Mouse (Mus musculus): ENCODE results near the gene Dhx40.
"Not testable (repeated sequence)": the region's sequence is repeated elsewhere in the genome, so short reads cannot be mapped to it uniquely, and the experiment has no call there.

The Dhx40 gene

DNA sequence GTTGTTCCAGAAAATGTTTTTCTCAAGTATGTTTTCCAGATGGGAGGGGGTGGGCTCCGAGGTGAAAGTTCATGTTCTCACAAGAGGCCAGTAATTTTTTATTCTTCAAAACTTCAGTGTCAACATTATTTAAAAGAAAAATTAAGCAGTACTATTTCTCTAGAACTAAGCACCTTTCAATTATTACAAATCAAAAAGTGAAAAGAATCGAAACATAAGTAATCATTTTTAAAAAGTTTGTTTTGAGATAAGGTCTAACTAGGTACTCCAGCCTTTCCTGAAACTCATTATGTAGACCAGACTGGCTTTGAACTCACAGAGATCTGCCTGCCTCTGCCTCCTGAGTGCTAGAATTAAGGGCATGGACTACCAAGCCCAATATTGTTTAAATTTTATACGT lies 8.7 kb upstream of the Dhx40 start:
- DNase-seq, result not testable (repeated sequence)

DNA sequence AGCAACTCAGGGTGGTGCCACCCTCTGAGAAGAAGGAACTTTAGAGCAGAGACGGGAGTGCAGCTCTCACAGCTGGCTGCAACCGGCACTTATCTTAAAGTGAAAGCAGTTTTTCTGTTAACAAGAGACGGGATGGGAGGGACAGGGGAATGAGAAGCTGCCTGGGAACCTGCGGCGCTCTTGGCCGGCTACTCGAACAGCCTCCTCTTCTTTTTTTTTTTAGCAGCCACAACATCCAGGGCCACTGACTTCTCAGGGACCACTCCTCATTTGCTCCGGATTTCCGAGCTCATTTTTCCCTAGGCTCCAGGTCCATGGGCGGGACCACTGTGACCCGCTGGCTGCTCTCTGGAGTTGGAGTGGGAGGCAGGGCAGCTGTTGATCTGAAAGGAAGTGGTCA lies 6.9 kb upstream of the Dhx40 start:
- not testable (repeated sequence) for DNase-seq

DNA sequence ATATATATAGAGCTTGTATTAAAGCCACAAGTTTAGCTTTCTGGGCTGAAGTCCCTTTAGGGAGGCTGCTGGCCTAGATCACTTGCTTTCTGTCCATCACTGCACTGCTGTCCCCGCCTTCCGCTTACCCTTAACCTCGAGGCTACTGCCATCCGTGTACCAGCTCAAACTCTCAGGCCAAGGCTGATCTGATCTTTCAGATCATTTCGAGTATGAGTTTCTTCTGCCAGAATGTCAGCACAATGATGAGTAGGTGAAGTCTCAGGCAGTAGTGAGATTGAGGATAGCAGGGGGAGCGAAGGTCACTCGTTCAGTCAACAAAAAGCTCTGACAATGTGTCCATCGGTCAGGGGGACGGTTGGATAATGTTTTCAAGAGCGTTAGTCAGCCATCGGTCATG lies 5.7 kb upstream of the Dhx40 start:
- not testable (repeated sequence) for DNase-seq

DNA sequence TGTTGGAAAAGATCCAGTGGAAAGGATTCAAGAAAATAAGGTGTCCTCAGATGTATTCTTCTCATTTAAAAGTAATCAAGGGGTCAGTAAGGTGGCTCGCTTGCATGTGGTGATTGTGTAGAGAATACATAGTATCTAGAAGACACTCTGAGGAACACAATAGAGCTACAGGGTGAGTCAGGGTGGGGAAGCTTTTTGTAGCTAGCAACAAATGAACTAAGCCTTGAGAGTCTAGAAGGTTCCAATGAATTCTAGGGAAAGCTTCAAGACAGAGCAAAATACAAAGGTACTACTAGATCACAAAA lies 3.7 kb upstream of the Dhx40 start:
- no peak for DNase-seq

DNA sequence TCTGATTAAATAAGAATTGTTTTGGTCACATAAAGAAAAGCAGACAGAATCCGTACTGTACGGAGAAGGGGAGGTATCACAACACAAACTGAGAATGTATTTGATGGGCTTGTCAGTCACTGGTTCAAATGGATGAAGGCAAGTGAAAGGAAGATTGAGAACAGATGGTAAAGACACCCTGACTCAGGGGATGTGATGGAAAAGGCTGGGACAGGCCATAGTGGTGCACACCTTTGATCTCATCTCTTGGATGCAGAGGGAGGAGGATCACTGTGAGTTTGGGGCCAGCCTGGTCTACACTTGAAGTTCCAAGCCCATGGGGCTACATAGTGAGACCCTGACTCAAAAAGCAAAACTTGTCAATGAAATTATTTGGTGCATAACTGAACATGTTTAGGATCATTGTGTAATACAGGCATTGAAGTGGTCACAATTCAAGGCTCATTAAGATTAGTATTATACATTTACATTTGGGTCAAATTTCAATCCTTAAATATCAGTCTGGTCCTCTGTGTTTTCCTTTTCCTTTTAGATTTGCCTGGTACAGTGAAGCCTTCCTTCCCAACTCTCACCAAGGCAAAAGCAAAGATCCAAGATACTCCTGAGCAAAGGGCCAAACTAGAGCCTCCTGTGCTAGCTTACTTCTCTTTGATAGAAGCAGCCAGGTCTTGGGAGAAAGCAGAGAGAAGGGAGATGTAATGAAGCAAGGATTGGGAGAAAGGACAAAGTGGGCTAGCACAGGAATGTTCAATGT lies 3.2 kb upstream of the Dhx40 start:
- no peak for DNase-seq

DNA sequence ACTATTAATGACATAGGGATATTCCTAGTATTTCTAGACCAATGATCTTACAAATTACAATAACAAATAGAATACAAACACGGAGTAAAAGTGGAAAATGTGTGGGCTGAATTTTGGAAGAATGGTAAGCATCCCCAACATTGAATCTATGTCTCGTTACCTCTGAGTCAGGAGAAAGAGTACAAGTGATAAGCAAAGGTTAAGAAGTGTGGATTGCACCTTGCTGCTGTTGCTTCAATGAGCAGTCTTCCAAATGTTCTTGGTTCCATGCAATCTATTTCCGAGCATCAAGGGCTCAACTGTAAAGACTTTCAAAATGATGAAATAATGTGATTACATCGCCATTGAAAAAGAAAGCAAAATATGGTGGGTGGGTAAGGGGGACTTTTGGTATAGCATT lies 2.3 kb upstream of the Dhx40 start:
- DNase-seq, result no peak

DNA sequence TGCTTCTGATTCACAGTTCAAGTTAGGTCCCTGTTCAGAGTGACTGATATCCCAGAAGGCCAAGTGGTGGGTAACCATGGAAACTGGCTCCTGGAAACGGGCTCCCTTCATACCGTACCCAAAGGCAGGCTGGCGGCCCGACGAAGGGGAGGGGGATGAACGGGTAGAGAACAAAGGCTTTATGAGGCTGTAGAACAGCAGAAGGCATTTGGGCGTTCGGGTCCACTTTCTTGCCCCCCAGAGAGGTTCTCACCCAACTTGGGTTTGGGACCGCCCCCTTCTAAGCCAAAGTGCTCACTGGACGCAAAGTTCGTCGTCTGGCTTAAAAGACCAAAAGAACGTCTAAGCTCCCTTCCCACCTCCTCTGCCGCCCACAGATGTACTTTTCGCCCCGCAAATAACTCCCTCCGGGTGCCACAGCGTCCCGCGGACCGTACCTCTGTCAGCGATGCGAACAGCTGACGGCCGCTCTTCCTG lies 507 bp downstream of the Dhx40 start:
- DNase-seq, result peak; percentile 31

DNA sequence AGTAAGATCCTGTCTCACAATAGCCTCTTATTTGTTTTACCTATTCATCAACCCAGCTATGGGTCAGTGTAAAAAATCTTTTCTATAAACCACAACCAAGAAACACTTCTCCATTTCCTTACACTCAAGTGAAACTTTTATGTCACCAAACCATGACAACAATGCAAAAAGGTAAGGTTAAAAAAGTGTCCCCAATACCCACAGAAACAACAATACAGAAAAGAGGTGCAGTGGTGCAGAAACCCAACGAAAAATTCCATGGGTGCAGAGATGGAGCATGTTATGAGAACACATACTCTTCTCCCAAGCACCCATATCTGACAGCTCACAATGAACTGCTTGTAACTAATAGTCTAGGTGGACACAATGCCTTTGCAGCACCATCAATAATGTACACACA lies 13.4 kb downstream of the Dhx40 start:
- no peak for DNase-seq

DNA sequence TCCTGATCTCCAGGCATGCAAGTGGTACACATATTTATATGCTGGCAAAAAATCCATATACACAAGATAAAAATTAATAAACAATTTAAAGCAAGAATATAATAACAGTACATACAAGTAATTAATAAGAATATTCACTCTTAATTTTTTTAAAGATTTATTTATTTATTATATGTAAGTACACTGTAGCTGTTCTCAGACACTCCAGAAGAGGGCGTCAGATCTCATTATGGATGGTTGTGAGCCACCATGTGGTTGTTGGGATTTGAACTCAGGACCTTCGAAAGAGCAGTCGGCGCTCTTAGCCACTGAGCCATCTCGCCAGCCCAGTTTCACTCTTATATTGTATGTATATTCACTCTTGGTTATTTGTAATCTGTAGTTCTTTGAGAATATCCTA lies 20.1 kb downstream of the Dhx40 start:
- peak; percentile 4 for DNase-seq

DNA sequence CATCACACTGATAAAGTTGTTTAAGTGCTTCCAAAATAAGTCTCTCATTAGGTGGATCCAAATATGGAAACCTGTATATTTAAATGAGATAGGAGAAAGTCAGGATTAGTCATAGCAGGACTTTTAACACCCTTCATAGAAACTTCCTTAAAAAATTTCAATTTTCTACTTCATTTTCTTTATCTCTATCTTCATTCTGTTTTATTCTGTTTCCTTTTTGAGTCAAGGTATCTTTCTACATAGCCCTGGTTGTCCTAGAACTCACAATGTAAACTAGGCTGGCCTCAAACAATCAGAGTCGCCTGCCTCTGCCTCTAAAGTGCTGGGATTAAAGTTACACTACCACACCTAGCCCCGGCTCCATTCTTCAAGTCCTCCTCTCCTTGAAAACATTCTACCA lies 21.8 kb downstream of the Dhx40 start:
- DNase-seq, result no peak

DNA sequence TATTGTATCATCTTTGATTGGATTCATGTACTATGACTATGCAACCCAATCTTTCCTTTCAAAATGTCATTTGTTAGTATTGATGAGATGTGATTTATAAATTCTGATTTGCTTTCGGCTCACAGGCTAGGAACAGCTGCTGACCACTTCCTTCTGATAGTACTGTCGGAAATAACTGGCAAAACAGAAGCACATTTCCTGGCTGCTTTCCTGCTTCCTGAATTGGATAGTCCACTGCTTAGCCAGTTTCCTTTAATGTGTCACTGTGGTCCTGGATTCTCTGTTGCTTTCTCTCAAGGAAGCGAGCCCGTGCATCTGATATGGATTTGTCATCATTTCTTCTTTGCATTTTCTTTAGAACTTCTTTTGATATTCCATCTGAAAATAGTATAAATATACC lies 37.7 kb downstream of the Dhx40 start:
- peak; percentile 27 for DNase-seq

DNA sequence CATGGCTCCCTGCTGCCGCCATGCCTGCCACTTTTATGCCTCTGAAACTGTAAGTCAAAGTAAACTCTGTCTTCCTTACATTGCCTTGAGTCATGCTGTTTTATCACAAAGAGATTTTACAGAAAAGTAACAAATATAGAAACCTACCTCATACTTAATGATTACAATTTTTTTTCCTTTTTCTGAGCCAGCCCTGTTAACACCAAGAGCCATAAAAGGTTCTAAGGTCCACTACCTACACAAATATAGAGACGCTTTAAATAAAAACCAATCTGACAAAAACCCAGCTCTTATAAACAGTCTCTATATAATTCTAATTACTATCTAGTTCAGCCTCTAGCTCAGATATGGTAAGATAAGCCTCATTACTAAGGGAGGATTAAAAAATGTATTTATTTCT lies 43.0 kb downstream of the Dhx40 start:
- no peak for DNase-seq

DNA sequence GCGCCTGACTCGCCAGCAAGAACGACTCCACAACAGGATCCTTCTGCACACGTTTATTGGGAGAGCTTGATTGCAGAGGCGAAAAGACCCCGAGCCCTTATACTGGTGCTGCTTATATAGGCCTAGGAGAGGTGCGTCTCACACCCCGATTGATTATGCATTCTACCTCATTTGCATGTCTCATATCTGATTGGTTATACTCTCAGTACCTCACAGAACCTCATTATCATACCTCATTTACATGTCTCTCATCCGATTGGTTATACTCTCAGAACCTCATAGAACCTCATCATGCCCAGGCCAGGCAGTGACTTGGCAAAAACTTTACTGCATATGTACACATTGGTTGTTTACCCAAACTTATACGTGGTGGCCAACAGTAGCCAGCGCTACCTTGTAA lies 44.4 kb downstream of the Dhx40 start:
- DNase-seq, result not testable (repeated sequence)

DNA sequence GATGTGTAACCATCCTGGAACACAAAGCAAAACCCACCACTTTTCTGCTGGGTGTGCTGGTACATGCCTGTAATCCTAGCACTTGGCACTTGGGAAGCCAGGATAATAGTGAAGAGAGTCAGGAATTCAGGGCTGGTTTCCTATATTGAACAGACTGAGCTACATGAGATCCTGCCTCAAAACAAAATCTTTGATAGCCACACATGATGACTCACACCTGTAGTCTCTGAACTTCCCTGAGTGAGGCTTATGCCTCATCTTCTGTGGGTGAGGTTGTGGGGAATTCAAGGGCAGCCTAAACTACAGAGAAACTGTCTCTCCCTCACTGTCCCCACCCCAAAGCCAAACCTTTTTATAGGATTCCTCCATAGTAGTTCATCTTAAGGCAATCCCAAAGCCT lies 47.2 kb downstream of the Dhx40 start:
- DNase-seq, result no peak

DNA sequence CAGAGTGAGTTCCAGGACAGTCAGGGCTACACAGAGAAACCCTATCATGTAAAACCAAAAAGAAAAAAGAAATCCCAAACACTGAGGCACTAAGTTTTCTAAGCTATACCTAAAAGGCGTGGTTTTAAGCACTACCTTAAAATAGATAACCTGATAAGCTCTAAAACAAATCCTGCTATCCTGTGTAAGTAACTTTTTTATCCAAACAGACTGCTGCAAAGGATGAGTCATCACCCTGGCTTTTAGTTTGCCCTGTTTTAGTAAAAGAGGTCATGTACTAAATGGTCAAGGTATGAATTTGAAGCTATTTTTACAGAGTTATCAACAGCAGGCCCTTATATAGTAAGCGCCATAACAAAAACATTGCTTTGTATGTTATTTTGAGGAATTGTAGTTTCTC lies 47.7 kb downstream of the Dhx40 start:
- no peak for DNase-seq

DNA sequence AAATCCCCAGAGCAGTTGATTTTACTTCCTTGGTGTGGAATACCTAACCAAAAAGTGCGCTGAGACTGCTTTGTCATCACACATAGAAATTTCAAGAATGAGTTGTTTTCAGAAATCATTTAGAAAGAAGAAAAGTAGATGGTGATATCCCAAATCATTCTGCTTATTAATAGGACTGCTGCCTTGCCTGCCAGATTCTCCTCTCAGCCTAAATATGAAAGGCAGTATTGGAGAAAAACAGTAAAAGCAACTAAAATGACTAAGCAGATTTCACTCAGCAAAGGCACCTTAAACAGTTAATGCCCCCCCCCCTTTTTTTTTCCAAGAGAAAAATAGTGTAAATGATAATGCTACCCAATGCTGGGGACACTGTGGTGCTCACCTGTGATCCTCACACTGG lies 48.3 kb downstream of the Dhx40 start:
- no peak for DNase-seq

DNA sequence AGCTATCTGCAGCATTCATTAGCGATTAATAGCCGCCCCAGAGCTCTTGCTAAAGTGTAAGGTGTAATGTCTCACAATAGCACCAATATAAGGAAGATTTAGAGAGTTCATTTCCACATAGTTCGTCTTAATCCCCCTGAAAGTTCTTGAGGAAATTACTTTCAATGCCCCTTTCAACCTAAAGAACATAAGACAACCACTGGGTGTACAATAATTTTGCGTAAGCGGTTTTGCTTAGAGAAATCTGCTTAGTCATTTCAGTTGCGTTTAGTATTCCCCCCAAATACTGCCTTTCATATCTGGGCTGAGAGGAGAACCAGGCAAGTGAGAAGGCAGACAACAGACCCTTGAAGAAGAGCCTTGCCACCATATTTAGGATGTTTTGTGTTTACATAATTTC lies 49.0 kb downstream of the Dhx40 start:
- DNase-seq, result no peak

DNA sequence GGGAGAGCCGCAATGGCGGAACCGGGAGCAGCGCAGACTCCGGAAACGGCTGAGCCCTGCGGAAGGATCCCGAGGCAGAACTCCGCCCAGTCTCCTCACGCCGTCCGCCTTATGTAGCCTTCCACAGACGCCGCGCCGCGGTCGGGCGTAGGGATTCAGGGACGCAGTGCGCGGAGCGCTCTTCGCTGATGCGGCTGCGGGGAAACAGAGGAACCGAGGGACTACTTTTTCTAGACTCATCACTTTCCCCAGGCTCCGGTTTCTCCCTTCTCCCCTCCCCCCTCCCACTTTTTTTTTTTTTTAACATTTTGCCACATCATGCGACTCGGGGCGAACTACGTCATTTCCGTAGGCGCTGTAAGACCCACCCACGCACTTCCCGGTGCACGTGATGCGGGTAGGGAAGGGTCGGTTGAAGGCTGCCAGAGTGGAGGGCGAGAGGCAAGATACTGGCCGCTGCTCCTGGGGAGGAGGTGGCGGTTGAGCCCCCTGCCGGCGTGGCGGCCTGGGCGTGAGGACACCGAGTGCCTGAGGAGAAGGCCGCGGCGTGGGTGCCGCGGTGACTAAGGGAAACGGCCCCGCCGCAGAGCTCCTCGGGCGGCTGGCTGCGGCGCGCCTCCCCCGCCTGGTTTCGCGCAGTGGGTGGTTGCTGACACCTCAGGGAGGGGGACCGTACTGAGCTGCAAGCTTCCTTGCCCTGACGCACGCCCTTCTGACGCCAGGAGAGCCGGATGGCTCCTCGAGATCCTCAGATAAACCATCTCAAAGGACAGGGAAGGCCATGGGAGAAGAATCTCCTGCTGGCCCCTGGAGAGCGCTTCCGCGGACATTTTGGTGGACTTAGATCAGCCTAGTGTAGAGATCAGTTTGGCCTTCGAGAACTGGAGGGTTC lies 49.8 kb downstream of the Dhx40 start, which contains the start of gene Cltc:
Cltc (minus strand) TSS at position 86 of the 892 bp plus-strand sequence.
- peak; percentile 94 for DNase-seq

DNA sequence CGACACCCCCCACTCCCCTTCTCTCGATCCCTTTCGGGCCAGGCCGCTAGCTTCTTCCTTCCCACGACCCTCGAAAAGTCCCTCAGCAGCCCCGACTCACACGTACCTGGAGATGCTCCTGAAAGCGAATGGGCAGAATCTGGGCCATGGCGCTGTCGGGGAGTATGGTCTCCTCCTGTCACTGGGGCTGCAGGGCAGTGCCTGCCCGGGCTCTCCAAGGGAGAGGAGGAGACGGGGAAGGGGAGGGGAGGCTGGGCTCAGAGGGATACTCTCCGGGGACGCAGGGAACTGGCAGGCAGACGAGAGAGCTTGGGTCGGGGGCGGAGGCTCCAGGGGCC lies 50.4 kb downstream of the Dhx40 start:
- no peak for DNase-seq

DNA sequence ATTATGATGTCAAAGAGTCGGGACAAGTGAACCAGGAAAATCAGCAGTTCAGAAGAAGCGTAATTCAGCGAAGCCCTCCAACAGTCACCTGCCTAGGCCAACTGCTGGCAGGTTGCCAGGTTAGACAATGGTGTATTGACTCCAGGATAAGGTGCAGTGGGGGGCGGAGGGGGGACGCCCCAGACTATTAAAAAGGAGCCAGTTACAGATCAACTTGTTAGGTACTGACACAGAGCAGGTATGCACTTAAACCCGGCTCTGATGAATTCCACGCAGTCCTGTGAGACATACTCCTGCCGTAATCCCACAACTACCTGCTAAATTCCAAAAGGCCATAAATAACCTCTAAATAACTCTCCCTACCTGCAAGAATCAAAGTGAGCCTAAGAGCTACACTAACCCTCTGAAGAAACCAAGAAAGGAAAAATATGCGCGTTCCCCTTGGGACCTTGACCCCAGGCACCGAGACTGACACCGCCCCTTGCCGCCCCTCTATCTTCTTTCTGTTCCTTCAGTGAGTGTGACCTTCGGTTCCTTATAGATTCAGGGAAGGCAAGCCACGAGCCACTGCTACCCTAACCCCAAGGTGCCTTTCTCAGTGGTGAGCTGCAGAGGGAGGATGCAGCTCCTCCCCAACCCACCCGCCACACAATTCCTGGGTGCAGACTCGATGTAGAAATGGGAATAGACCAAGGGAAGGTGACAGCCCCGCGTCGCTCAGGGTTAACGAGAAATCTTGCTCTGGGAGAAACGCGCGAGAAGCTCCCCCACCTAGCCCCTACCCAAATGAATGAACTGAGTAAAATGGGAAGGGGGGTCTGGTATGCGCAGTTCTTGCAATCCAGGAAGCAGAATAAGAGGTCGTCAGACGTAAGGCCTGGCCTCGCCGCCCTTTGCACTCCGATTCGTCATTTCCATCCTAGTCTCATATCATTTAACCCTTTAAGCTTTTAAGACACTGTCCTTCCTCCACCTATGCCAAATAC lies 51.1 kb downstream of the Dhx40 start:
- DNase-seq, result peak; percentile 50

DNA sequence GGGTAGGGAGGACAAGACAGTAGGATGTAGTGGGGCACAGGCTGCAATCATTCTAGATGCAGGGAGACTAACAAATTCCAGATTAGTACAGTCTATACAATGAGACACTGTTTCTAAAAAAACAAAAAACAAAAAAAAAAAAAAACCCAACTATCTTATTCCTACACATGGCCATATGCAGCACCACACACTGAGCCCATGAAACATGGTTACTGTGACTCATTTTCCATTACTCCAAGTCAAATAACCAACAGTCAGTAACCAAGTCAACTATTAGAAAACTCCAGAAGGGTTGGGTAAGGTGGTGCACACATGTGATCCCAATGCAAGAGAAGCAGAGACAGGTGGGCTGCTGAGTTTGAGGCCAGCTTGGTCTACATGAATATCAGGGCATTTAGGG lies 55.1 kb downstream of the Dhx40 start:
- no peak for DNase-seq

DNA sequence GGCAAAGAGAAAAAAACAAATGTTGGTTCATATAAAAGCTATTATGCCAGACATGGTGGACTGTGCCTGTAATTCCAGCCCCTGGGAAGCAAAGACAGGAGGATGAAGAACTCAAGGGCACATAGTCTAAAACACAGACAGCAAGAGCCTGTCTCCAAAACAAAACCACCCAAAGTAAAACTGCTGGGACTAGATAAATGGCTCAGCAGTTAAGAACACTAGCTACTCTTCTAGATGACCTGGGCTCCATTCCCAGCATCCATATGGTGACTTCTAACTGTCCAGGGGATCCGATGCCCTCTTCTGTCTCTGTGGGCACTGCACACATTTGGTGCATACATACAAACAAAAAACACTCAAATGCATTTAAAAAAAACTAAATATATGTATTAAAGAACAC lies 56.5 kb downstream of the Dhx40 start:
- no peak for DNase-seq

DNA sequence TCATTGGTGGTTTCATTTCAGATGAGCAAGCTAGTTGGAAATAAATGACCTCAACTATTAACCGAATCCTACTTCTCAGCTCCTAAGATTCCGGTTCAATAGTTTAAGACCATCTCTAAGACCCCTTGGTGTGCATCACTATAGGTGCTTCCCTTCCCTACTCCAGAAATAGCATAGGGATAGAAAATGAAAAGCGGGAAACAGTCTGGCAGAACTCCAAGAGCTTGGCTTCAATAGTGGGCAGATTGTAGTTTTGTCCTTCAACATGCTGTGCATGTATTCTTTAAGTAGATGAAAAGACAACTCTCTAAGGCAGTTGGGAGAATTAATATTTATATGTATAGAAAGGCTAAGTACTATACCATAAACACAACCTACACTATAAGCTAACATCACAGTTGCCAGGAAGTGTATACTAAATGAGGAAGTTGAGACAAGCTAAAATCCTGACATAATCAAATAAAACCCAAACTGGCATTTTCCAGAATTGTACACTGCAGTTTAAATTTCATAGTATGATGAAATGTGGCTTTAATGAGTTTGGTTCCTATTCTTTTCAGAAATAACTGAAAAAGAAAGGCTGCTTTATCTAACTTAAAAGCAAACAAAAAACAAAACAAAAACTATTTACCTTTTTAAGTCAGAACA lies 57.6 kb downstream of the Dhx40 start:
- no peak for DNase-seq

Data from lung, postnatal 14 days (tissue).